Mouse (Mus musculus) bone marrow, adult 2 months (tissue): ENCODE data around the gene Fgfr2.

Source experiments
- CTCF ChIP-seq: fragments of 200-500 bp; IDR thresholded peaks from 2 replicates; pipeline ENCODE4 v1.5.1; 2011; ENCODE audit warnings: low read length, control low read depth; ENCODE audit not compliant: control insufficient read depth, insufficient read depth
- POLR2A ChIP-seq: fragments of 200-500 bp; IDR thresholded peaks from 2 replicates; pipeline ENCODE4 v1.6.1; 2011; ENCODE audit warnings: low read depth, mild to moderate bottlenecking, control low read depth, low read length, borderline replicate concordance; ENCODE audit not compliant: control insufficient read depth

- TF ChIP-seq POLR2A (no peak), CTCF (no peak)
Measured at GRCm38 (mm10) chr7:133027930-133028329, 95.2 kb downstream of the Fgfr2 start.
